14 mouse cellular contexts compared by ENCODE assay signal in the genomic region with DNA sequence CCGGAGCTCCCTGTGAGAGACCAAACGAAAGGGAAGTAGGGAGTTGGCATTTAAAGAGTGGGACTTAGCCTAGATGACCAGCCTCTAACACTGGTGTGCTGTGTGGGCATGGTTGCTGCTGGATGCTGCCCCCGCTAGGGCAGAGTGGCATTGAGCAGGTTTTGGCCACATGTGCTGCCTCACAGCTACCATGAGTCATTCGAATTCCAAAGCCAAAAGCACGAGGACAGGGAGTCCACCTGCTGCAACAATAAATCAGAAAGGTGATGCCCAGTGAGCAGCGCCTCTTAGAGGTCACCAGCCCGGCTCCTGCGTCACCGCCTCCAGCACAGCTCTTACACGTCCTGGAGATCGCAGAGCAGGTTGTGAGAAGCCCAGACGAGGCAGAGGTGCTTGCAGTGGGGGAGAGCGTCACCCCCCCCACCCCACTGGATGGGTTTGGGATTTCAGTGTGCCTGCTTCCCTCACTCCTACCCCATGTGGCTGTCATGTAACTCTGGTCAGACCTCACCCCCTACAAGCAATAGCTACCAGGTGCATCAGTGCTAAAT. TPM values are rescaled to one million over a fixed set of nuclear protein-coding genes. Genes with fewer than 3 reads are reported as not detected.
DNase-seq lines count a peak whose midpoint lies in the region; ATAC-seq and TF ChIP-seq lines count a peak whose summit lies in the region.
"Had no signal": no experiment of that assay in that cellular context is flagged by ENCODE, and none has a peak within 500 bp of the region (broad histone marks: within the 10 kb centered on the region; RNA-seq: fewer than 3 reads in every experiment).

No protein-coding gene starts in this region.

- intact Hi-C loops in heart, adult 2 months (cut with DNase I) = no loop called here

- H3K36me3 ChIP-seq in heart, adult 2 months (ENCODE audit: control insufficient read depth, insufficient read depth, low read length) = no peaks in the 10 kb centered on the region
- peaks cover 19% of the 10 kb centered on the region for H3K36me3 ChIP-seq in neural tube, embryonic 15.5 days
- H3K36me3 ChIP-seq in limb, embryonic 13.5 days = peaks cover 24% of the 10 kb centered on the region; the same call in 1 of the 2 replicates
- peaks cover 17% of the 10 kb centered on the region for H3K36me3 ChIP-seq in forebrain, embryonic 12.5 days (replicated peaks)
- H3K36me3 ChIP-seq: midbrain, embryonic 15.5 days had no signal

- peak overlapping the region; percentile 90 for H3K27ac ChIP-seq in heart, adult 2 months
- H3K27ac ChIP-seq in neural tube, embryonic 15.5 days (replicated peaks) = no peak overlapping the region
- H3K27ac ChIP-seq in limb, embryonic 13.5 days = peak overlapping the region; percentile 98
- H3K27ac ChIP-seq in forebrain, embryonic 12.5 days = no peak overlapping the region
- H3K27ac ChIP-seq: hindbrain, embryonic 15.5 days; left cerebral cortex, adult 2 months; midbrain, embryonic 15.5 days had no signal

- no peak overlapping the region for H3K9ac ChIP-seq in heart, adult 2 months (ENCODE audit: low read depth, low read length)
- no peak overlapping the region for H3K9ac ChIP-seq in neural tube, embryonic 15.5 days (replicated peaks)
- no peak overlapping the region for H3K9ac ChIP-seq in limb, embryonic 13.5 days
- no peak overlapping the region for H3K9ac ChIP-seq in forebrain, embryonic 12.5 days
- H3K9ac ChIP-seq: forebrain, postnatal 0 days; hindbrain, embryonic 15.5 days; midbrain, embryonic 15.5 days had no signal

- 88% methylated on average over 13 of the region's 13 CpGs for WGBS in heart, adult 2 months
- WGBS in neural tube, embryonic 15.5 days = 80% methylated on average over 13 of the region's 13 CpGs
- WGBS in limb, embryonic 13.5 days = 59% methylated on average over 13 of the region's 13 CpGs
- 78% methylated on average over 13 of the region's 13 CpGs for WGBS in forebrain, embryonic 12.5 days

- no peaks in the 10 kb centered on the region for H3K27me3 ChIP-seq in heart, adult 2 months (ENCODE audit: control insufficient read depth, insufficient read depth, low read length)
- no peaks in the 10 kb centered on the region for H3K27me3 ChIP-seq in neural tube, embryonic 15.5 days (replicated peaks)
- H3K27me3 ChIP-seq in limb, embryonic 13.5 days = no peaks in the 10 kb centered on the region
- H3K27me3 ChIP-seq in forebrain, embryonic 12.5 days = no peaks in the 10 kb centered on the region
- H3K27me3 ChIP-seq: hindbrain, embryonic 15.5 days; midbrain, embryonic 15.5 days had no signal

- TF ChIP-seq POLR2A in heart, adult 2 months (IDR thresholded peaks at IDR 0.05; ENCODE audit: insufficient read depth, low read depth, low read length) = no peak

- H3K4me3 ChIP-seq in heart, adult 2 months = no peak overlapping the region
- no peak overlapping the region for H3K4me3 ChIP-seq in neural tube, embryonic 15.5 days (replicated peaks)
- H3K4me3 ChIP-seq in limb, embryonic 13.5 days = no peak overlapping the region
- H3K4me3 ChIP-seq in forebrain, embryonic 12.5 days (replicated peaks) = no peak overlapping the region
- H3K4me3 ChIP-seq: hindbrain, embryonic 15.5 days; left cerebral cortex, adult 2 months; midbrain, embryonic 15.5 days had no signal

- peaks cover 22% of the 10 kb centered on the region for H3K4me1 ChIP-seq in heart, adult 2 months (ENCODE audit: control insufficient read depth, insufficient read depth, low read length)
- H3K4me1 ChIP-seq in neural tube, embryonic 15.5 days = no peaks in the 10 kb centered on the region
- peaks cover 47% of the 10 kb centered on the region for H3K4me1 ChIP-seq in limb, embryonic 13.5 days
- no peaks in the 10 kb centered on the region for H3K4me1 ChIP-seq in forebrain, embryonic 12.5 days
- H3K4me1 ChIP-seq: hindbrain, embryonic 15.5 days; midbrain, embryonic 15.5 days had no signal

- H3K9me3 ChIP-seq in neural tube, embryonic 15.5 days (replicated peaks) = no peaks in the 10 kb centered on the region
- H3K9me3 ChIP-seq in limb, embryonic 13.5 days = no peaks in the 10 kb centered on the region
- H3K9me3 ChIP-seq in forebrain, embryonic 12.5 days = no peaks in the 10 kb centered on the region
- H3K9me3 ChIP-seq: hindbrain, embryonic 15.5 days; midbrain, embryonic 15.5 days had no signal

- DNase-seq in heart, adult 2 months = no peak
- no peak for DNase-seq in heart, adult 8-10 months (ENCODE audit: low spot score)
- DNase-seq in neural tube, embryonic 10.5 days (ENCODE audit: extremely low spot score, low spot score) = peak; percentile 19
- DNase-seq in spleen, postnatal 36 days (ENCODE audit: low spot score in 2 of 2) = no peak
- no peak for DNase-seq in testis, postnatal 14 days (ENCODE audit: low spot score)
- DNase-seq: cerebellum, adult 9-11 months; forebrain, postnatal 0 days had no signal

- no peak overlapping the region for H3K4me2 ChIP-seq in neural tube, embryonic 15.5 days
- no peak overlapping the region for H3K4me2 ChIP-seq in limb, embryonic 13.5 days (replicated peaks)
- no peak overlapping the region for H3K4me2 ChIP-seq in forebrain, embryonic 12.5 days
- H3K4me2 ChIP-seq: hindbrain, embryonic 15.5 days; midbrain, embryonic 15.5 days had no signal

- peaks cover 3% of the 10 kb centered on the region; the same call in 1 of the 2 replicates for H3K79me2 ChIP-seq in heart, adult 2 months (replicated peaks; ENCODE audit: control insufficient read depth, insufficient read depth, low read length)

- ATAC-seq in neural tube, embryonic 15.5 days (ENCODE audit: low FRiP score) = no peak
- no peak for ATAC-seq in limb, embryonic 13.5 days (ENCODE audit: low FRiP score, low read depth)
- ATAC-seq in forebrain, embryonic 12.5 days (ENCODE audit: low FRiP score) = no peak
- ATAC-seq: forebrain, postnatal 0 days; midbrain, embryonic 15.5 days had no signal

- no peak for TF ChIP-seq EP300 in heart, adult 2 months (IDR thresholded peaks at IDR 0.05; ENCODE audit: insufficient read depth, low read depth, low read length)

- TF ChIP-seq CTCF in heart, adult 2 months (IDR thresholded peaks at IDR 0.05) = no peak

RNA-seq across cellular contexts. Expression of gene Tmem204, which starts 1.5 kb away (rescaled TPM):
- total RNA-seq in heart, adult 2 months (2021) = 10 to 100 TPM; 40.0 to 45.1 TPM
- 77.3 and 82.0 TPM in 2 replicates for polyA plus RNA-seq in heart, adult 2 months (2012; rRNA removed)
- total RNA-seq in heart, adult 8-10 months (2022) = 10 to 100 TPM; 29.7 to 45.6 (median 39.3) TPM
- 11.4 and 13.3 TPM in 2 replicates for polyA plus RNA-seq in neural tube, embryonic 15.5 days (2015; fragmentation: Nextera tagmentation; extraction: Ambion mirVana)
- polyA plus RNA-seq in limb, embryonic 13.5 days (2015; fragmentation: Nextera tagmentation; extraction: Ambion mirVana) = 14.1 and 15.4 TPM in 2 replicates
- polyA plus RNA-seq in forebrain, embryonic 12.5 days (2016; fragmentation: Nextera tagmentation; extraction: Ambion mirVana) = 8.2 and 9.1 TPM in 2 replicates

RNA-seq across cellular contexts. Expression of gene Telo2, which starts 30.9 kb away (rescaled TPM):
- 10 to 100 TPM; 12.1 to 13.5 TPM for total RNA-seq in heart, adult 2 months (2021)
- 12.7 and 15.5 TPM in 2 replicates for polyA plus RNA-seq in heart, adult 2 months (2012; rRNA removed)
- 10 to 100 TPM; 10.8 to 15.7 (median 13.5) TPM for total RNA-seq in heart, adult 8-10 months (2022)
- polyA plus RNA-seq in neural tube, embryonic 15.5 days (2015; fragmentation: Nextera tagmentation; extraction: Ambion mirVana) = 56.5 and 57.6 TPM in 2 replicates
- polyA plus RNA-seq in limb, embryonic 13.5 days (2015; fragmentation: Nextera tagmentation; extraction: Ambion mirVana) = 47.6 and 54.3 TPM in 2 replicates
- polyA plus RNA-seq in forebrain, embryonic 12.5 days (2016; fragmentation: Nextera tagmentation; extraction: Ambion mirVana) = 42.4 and 47.5 TPM in 2 replicates

RNA-seq across cellular contexts. Expression of gene Ptx4, which starts 35.6 kb away (rescaled TPM):
- 1 to 10 TPM; 5.4 to 5.8 TPM for total RNA-seq in heart, adult 2 months (2021)
- polyA plus RNA-seq in heart, adult 2 months (2012; rRNA removed) = 0.16 and 0.26 TPM in 2 replicates
- 1 to 10 TPM; 3.4 to 7.7 (median 4.5) TPM for total RNA-seq in heart, adult 8-10 months (2022)
- 0.13 TPM in 1 of 2 replicates, not detected in the other for polyA plus RNA-seq in neural tube, embryonic 15.5 days (2015; fragmentation: Nextera tagmentation; extraction: Ambion mirVana)
- polyA plus RNA-seq in limb, embryonic 13.5 days (2015; fragmentation: Nextera tagmentation; extraction: Ambion mirVana) = 1.3 and 1.7 TPM in 2 replicates
- polyA plus RNA-seq in forebrain, embryonic 12.5 days (2016; fragmentation: Nextera tagmentation; extraction: Ambion mirVana) = 0.18 TPM in 1 of 2 replicates, not detected in the other
- polyA plus RNA-seq: hindbrain, embryonic 15.5 days; midbrain, embryonic 15.5 days; thymus, postnatal 0 days had no signal

RNA-seq across cellular contexts. Expression of gene Clcn7, which starts 48.3 kb away (rescaled TPM):
- 10 to 100 TPM; 25.4 to 28.5 TPM for total RNA-seq in heart, adult 2 months (2021)
- 24.6 and 31.3 TPM in 2 replicates for polyA plus RNA-seq in heart, adult 2 months (2012; rRNA removed)
- total RNA-seq in heart, adult 8-10 months (2022) = 10 to 100 TPM; 25.7 to 28.2 (median 27.1) TPM
- polyA plus RNA-seq in neural tube, embryonic 15.5 days (2015; fragmentation: Nextera tagmentation; extraction: Ambion mirVana) = 25.1 and 28.7 TPM in 2 replicates
- polyA plus RNA-seq in limb, embryonic 13.5 days (2015; fragmentation: Nextera tagmentation; extraction: Ambion mirVana) = 26.5 and 27.2 TPM in 2 replicates
- polyA plus RNA-seq in forebrain, embryonic 12.5 days (2016; fragmentation: Nextera tagmentation; extraction: Ambion mirVana) = 23.9 and 26.1 TPM in 2 replicates

Comparison
In these comparisons a context has a peak if more than half of its experiments do, and no peak if none do; other contexts are left out.
1. H3K27ac ChIP-seq: peak in heart, adult 2 months (single experiment) and limb, embryonic 13.5 days (single experiment); none in neural tube, embryonic 15.5 days (single experiment) and forebrain, embryonic 12.5 days (single experiment).